Mouse (Mus musculus): Measurements from ENCODE around the gene Epha8.

GRCm38 (mm10) chr4:136942761-136943160, 13.9 kb downstream of the Epha8 start:
- TF ChIP-seq CTCF (IDR thresholded peaks at IDR 0.05; ENCODE audit: extremely low read depth, insufficient read length, insufficient replicate concordance, low read depth, low read length) (no peak), POLR2A (IDR thresholded peaks at IDR 0.05; ENCODE audit: low read depth, low read length) (no peak)

All from small intestine, adult 2 months (tissue).